Mouse (Mus musculus): ENCODE measurements around the gene Cdc6. TPM values are rescaled to one million over a fixed set of nuclear protein-coding genes. Genes with fewer than 3 reads are reported as not detected.
A peak's percentile ranks its signal among the peaks of the same experiment; 100 is the strongest.

Cdc6 gene
- total and polyA plus RNA-seq, 3 experiments: 0.13 to 0.32 (median 0.14) TPM

GRCm38 (mm10) chr11:98953835-98954320, 46.3 kb downstream of the Cdc6 start:
- H3K79me2 ChIP-seq (replicated peaks; ENCODE audit: control insufficient read depth, insufficient read depth, low read length): no peaks in the 10 kb centered on the region
- H3K36me3 ChIP-seq (ENCODE audit: control insufficient read depth, insufficient read depth, low read length): peaks cover 6% of the 10 kb centered on the region; the same call in 1 of the 2 replicates
- TF ChIP-seq CTCF (IDR thresholded peaks at IDR 0.05) (no peak), EP300 (IDR thresholded peaks at IDR 0.05; ENCODE audit: insufficient read depth, low read depth, low read length) (no peak), POLR2A (IDR thresholded peaks at IDR 0.05; ENCODE audit: insufficient read depth, low read depth, low read length) (no peak)
- DNase-seq: no peak
- no peaks in the 10 kb centered on the region for H3K27me3 ChIP-seq (ENCODE audit: control insufficient read depth, insufficient read depth, low read length)
- no peak overlapping the region for H3K9ac ChIP-seq (ENCODE audit: low read depth, low read length)
- no peak overlapping the region for H3K4me3 ChIP-seq
- peaks cover 36% of the 10 kb centered on the region for H3K4me1 ChIP-seq (ENCODE audit: control insufficient read depth, insufficient read depth, low read length)
- intact Hi-C loops (cut with DNase I): loop anchor here (1.0 kb wide), 1 partner anchor 18 kb away; no protein-coding TSS in a partner anchor
- peak overlapping the region; percentile 38 for H3K27ac ChIP-seq
- 18% methylated on average over 13 of the region's 13 CpGs for WGBS

- Histone ChIP-seq H3K79me2 (replicated peaks; ENCODE audit: control insufficient read depth, insufficient read depth, low read length) (no peaks in the 10 kb centered on the region), H3K27me3 (ENCODE audit: control insufficient read depth, insufficient read depth, low read length) (no peaks in the 10 kb centered on the region), H3K4me3 (no peak overlapping the region; the same call in 1 of the 2 replicates), H3K9ac (ENCODE audit: low read depth, low read length) (no peak overlapping the region), H3K36me3 (ENCODE audit: control insufficient read depth, insufficient read depth, low read length) (peaks cover 6% of the 10 kb centered on the region; the same call in 1 of the 2 replicates), H3K27ac (peak overlapping the region; percentile 36), H3K4me1 (ENCODE audit: control insufficient read depth, insufficient read depth, low read length) (peaks cover 35% of the 10 kb centered on the region)
- intact Hi-C loops (cut with DNase I): loop anchor here (1.0 kb wide), 1 partner anchor 18 kb away; no protein-coding TSS in a partner anchor
- TF ChIP-seq POLR2A (IDR thresholded peaks at IDR 0.05; ENCODE audit: insufficient read depth, low read depth, low read length) (no peak), CTCF (IDR thresholded peaks at IDR 0.05) (peak; percentile 94), EP300 (IDR thresholded peaks at IDR 0.05; ENCODE audit: insufficient read depth, low read depth, low read length) (peak; percentile 50; the same call in 1 of the 2 replicates)
- 4% methylated on average over 10 of the region's 10 CpGs for WGBS
- peak; percentile 80 to 84 for DNase-seq
Measured at GRCm38 (mm10) chr11:98954373-98954772, 46.8 kb downstream of the Cdc6 start.

GRCm38 (mm10) chr11:98954801-98955706, 47.5 kb downstream of the Cdc6 start:
- Histone ChIP-seq H3K36me3 (ENCODE audit: control insufficient read depth, insufficient read depth, low read length) (peaks cover 6% of the 10 kb centered on the region; the same call in 1 of the 2 replicates), H3K4me3 (no peak overlapping the region; the same call in 1 of the 2 replicates), H3K27ac (peak overlapping the region; percentile 36), H3K27me3 (ENCODE audit: control insufficient read depth, insufficient read depth, low read length) (no peaks in the 10 kb centered on the region), H3K79me2 (replicated peaks; ENCODE audit: control insufficient read depth, insufficient read depth, low read length) (no peaks in the 10 kb centered on the region), H3K4me1 (ENCODE audit: control insufficient read depth, insufficient read depth, low read length) (peaks cover 29% of the 10 kb centered on the region), H3K9ac (ENCODE audit: low read depth, low read length) (no peak overlapping the region)
- 22% methylated on average over 17 of the region's 17 CpGs for WGBS
- intact Hi-C loops (cut with DNase I): loop anchor here (1.0 kb wide), 1 partner anchor 17 kb away; no protein-coding TSS in a partner anchor
- TF ChIP-seq POLR2A (IDR thresholded peaks at IDR 0.05; ENCODE audit: insufficient read depth, low read depth, low read length): no peak
- TF ChIP-seq EP300 (IDR thresholded peaks at IDR 0.05; ENCODE audit: insufficient read depth, low read depth, low read length): no peak
- no peak for TF ChIP-seq CTCF (IDR thresholded peaks at IDR 0.05)
- DNase-seq: peak; percentile 51 to 65

GRCm38 (mm10) chr11:98955707-98956235, 48.2 kb downstream of the Cdc6 start:
- no peaks in the 10 kb centered on the region for H3K27me3 ChIP-seq (ENCODE audit: control insufficient read depth, insufficient read depth, low read length)
- peak; percentile 13 to 31 for DNase-seq
- WGBS: 26% methylated on average over 7 of the region's 7 CpGs
- H3K9ac ChIP-seq (ENCODE audit: low read depth, low read length): no peak overlapping the region
- intact Hi-C loops (cut with DNase I): no loop called here
- no peaks in the 10 kb centered on the region for H3K79me2 ChIP-seq (replicated peaks; ENCODE audit: control insufficient read depth, insufficient read depth, low read length)
- peaks cover 27% of the 10 kb centered on the region for H3K4me1 ChIP-seq (ENCODE audit: control insufficient read depth, insufficient read depth, low read length)
- no peak overlapping the region for H3K4me3 ChIP-seq
- TF ChIP-seq CTCF (IDR thresholded peaks at IDR 0.05) (no peak), POLR2A (IDR thresholded peaks at IDR 0.05; ENCODE audit: insufficient read depth, low read depth, low read length) (no peak), EP300 (IDR thresholded peaks at IDR 0.05; ENCODE audit: insufficient read depth, low read depth, low read length) (no peak)
- H3K36me3 ChIP-seq (ENCODE audit: control insufficient read depth, insufficient read depth, low read length): peaks cover 6% of the 10 kb centered on the region; the same call in 1 of the 2 replicates
- no peak overlapping the region for H3K27ac ChIP-seq

- intact Hi-C loops (cut with DNase I): no loop called here
- no peak overlapping the region for H3K27ac ChIP-seq
- H3K27me3 ChIP-seq (ENCODE audit: control insufficient read depth, insufficient read depth, low read length): no peaks in the 10 kb centered on the region
- no peak overlapping the region for H3K9ac ChIP-seq (ENCODE audit: low read depth, low read length)
- H3K79me2 ChIP-seq (replicated peaks; ENCODE audit: control insufficient read depth, insufficient read depth, low read length): no peaks in the 10 kb centered on the region
- TF ChIP-seq CTCF (IDR thresholded peaks at IDR 0.05) (no peak), EP300 (IDR thresholded peaks at IDR 0.05; ENCODE audit: insufficient read depth, low read depth, low read length) (no peak), POLR2A (IDR thresholded peaks at IDR 0.05; ENCODE audit: insufficient read depth, low read depth, low read length) (no peak)
- DNase-seq: no peak
- H3K4me3 ChIP-seq: no peak overlapping the region
- 81% methylated on average over 10 of the region's 10 CpGs for WGBS
- peaks cover 24% of the 10 kb centered on the region for H3K4me1 ChIP-seq (ENCODE audit: control insufficient read depth, insufficient read depth, low read length)
- peaks cover 6% of the 10 kb centered on the region; the same call in 1 of the 2 replicates for H3K36me3 ChIP-seq (ENCODE audit: control insufficient read depth, insufficient read depth, low read length)
Measured at GRCm38 (mm10) chr11:98956340-98956739, 48.7 kb downstream of the Cdc6 start.

Data from heart, adult 2 months (tissue).